Comparison of ENCODE assay signal across 1 mouse cellular context in the genomic region with DNA sequence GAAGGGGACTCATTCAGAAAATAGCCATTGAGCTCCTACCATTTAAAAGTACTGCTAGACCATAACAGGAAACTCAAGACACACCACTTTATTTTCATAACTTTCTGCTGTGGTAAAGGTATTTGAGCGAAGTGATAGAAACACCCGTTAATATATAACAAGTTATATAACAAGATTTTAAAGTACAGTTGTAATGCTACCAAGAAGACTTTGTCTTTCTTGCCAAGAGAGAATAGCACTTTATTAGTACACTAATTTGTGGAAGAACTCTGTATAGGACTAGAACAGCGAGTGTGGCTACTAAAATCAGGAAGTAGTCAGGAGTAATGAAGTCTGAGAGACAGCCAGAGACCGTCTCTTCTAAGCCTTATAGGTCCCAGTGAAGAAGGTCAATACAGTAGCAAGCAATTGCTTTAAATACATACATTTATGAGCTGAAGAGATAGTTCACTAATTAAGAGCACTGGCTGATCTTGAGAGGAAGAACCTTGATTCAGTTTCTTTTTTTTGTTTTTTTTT.
TF ChIP-seq lines count a peak whose summit lies in the region.

No protein-coding gene starts in this region.

TF ChIP-seq in CH12.LX, 34 proteins besides CTCF, POLR2A, EP300 and RAD21:
- TF ChIP-seq BHLHE40 (IDR thresholded peaks at IDR 0.05; ENCODE audit: low read depth, low read length): no peak
